Mouse (Mus musculus) thymus, postnatal 0 days (tissue): ENCODE measurements around the gene R3hdml. TPM values are rescaled to one million over a fixed set of nuclear protein-coding genes. Genes with fewer than 3 reads are reported as not detected.

Experiments used
- DNase-seq: peaks from one replicate; pipeline ENCODE4 v3.0.0-alpha.2; 2015; ENCODE audit warnings: low spot score
- polyA plus RNA-seq: library from polyadenylated mRNA; unstranded; fragments of >200 nt; fragmentation: Nextera tagmentation; extraction: Ambion mirVana; gene quantifications from 2 replicates; pipeline ENCODE4 v1.2.1, GENCODE M21; 2015

Gene R3hdml
- polyA plus RNA-seq, 1 experiment from 2014 or later, result 0.21 TPM

DNA sequence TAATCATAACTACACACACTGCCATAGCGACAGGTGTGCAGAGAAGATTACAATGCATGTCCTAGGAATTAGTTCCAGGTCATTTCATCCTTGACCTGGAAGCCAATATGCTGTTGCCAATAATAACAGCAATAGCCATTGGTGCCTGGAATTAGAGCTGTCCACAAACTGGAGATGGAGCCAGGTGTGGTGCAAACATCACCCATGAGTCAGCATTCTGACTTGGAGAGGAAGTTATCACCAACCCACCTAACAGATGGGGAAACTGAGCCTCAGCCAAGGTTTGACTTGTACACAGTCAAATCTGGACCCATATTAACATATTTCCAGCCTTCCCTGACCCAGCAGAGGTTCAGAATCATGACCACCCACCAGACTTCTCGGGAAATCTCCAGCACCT, 46.3 kb downstream of the R3hdml start:
- DNase-seq, result no peak

DNA sequence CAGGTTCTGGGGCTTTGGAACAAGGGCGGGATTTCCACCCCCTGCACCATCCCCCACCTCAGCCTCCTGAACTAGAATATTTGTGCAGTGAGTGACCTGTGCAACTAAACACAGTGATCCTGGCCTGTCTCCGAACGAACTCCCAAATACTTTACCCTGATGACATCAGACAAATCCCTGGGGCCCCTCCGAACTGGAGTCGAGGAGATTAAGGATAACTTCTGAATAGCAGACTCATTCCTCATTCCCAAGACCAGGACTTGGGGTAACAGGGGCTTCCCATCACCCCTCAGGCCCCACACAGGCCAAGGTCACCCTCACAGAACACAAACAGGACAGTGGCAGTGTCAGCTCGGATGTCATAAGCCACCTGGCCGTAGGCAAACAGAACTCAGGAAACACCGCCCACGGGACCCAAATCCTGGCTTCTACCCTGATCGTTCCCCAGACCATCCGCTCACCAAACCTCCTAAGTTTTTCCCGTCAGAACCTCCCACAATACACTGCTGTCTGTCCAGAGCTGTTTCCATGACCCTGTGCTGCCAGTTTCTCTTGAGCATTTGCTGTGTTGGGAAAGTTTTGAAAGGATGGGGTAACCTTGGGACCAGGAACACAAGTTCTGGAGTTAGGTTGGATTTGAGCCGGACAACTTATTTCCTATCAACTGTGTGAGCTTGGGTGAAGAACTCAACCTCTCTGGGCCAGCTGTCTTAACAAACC, 47.4 kb downstream of the R3hdml start:
- no peak for DNase-seq

GRCm38 (mm10) chr2:163540231-163541117, 48.4 kb downstream of the R3hdml start:
- DNase-seq, result no peak

DNA sequence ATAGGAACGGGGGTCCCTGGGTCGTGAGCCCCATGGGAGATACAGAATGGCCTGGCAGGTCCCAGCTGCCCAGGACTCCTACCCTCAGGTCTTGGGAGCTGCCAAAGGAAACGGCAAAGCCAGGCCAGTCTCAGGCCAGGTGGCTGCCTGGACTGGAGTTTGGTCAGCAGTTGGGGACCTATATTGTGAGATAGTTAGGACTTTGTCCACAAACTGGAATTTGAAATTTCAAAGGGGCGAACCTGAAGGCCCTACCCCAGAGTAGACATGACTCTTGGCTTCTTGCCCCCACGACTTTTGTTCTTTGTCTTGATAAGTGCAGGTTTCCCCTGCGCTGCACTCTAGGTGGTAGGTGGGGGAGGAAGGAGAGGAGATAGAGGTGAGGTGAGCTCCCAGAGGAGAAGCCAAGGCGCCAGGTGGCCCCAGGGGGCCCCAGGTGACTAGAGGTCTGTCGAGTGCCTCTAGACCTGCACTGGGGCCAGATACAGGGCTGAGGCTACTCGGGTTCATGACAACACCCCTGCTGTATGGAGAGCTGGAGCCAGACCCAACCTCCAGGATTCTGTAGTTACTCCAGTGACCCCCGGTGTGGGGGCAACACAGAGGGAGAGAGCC, 49.6 kb downstream of the R3hdml start:
- DNase-seq, result no peak

GRCm38 (mm10) chr2:163542674-163543073, 50.6 kb downstream of the R3hdml start:
- DNase-seq, result no peak

DNA sequence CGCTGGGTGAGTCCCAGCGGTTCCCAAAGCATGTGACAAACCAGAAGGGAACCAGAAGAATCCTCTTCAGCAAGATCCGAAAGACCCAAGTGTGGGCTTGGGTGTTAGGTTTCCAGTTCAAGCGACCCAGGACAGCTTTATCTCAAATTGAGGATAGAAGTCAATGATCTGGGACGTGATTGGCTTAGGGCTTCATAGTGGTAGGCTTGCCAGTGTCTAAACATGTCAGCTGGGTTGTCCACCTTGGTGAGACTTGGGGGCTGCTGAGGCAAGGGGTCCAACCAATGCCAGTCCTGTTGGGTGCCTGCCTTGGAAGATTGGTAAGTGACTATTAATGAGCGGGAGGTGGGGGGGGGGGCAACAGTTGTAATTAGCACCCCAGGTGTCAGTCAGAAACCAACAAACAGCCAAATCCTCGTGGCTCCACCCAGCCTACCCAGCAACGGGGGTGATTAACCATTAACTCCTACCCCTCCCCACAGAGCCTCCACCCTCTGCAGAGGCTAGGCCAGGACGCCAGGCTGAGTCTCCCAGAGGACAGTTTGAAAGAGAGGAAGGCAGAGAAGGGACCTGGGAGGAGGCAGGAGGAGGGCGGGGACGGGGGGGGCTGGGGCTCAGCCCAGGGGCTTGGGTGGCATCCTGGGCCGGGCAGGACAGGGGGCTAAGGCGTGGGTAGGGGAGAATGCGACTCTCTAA, 54.7 kb downstream of the R3hdml start:
- no peak for DNase-seq

DNA sequence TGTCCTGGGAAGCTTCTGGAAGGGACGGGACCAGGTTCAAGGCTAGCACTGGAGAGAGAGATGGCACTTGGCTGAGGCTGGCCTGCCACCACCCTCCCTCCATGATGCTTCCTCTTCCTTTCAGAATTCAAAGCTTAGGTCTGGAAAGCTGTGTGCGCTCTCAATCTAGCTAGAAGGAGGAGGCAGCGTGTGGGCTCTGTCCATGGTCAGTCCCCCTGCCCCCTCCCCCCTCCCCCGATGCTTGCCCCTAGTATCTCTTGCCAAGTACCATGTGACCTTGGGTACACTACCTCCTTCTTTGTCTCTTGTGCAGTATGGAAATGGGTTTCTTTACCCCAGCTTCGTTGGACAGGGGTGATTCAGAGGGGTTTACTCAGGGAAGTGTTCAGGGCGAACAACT, 56.7 kb downstream of the R3hdml start:
- no peak for DNase-seq

DNA sequence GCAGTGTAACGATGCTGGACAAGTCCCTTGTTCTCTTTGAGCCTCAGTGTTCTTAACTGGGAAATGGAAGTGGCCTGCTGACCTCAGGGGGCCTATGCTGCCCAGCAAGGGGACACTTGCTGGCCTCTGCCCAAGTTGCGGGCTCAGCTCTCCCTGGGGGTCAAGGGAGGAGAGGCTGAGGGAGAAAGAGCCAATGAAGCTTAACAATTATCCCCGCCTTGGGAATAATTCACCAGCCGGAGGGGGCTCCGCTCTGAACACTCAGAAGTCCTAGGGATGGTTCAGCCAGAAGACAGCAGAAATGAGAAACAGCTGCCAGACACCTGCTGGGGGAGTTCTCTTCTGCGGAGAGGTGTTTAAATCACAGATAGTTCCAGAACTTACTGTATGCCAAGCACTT, 57.7 kb downstream of the R3hdml start:
- no peak for DNase-seq

Other genes with a start within 250 kb of the R3hdml start
- gene Jph2, start 94.3 kb upstream of the R3hdml start, polyA plus RNA-seq, result 0.19 and 0.22 TPM in 2 replicates
- gene Oser1, start 67.6 kb upstream of the R3hdml start, polyA plus RNA-seq, result 86.6 and 89.2 TPM in 2 replicates
- gene Gdap1l1, start 53.8 kb upstream of the R3hdml start, polyA plus RNA-seq, result 0.41 and 0.44 TPM in 2 replicates
- gene Fitm2, start 19.7 kb upstream of the R3hdml start, polyA plus RNA-seq, result 5.5 and 5.7 TPM in 2 replicates
- 1.2 and 1.3 TPM in 2 replicates for gene Hnf4a, start 14.5 kb downstream of the R3hdml start, polyA plus RNA-seq
- 33.0 and 34.4 TPM in 2 replicates for gene Ttpal, start 110.0 kb downstream of the R3hdml start, polyA plus RNA-seq
- gene Serinc3, start 152.8 kb downstream of the R3hdml start, polyA plus RNA-seq, result 74.1 and 74.4 TPM in 2 replicates
- gene Pkig, start 166.1 kb downstream of the R3hdml start, polyA plus RNA-seq, result 63.5 and 66.1 TPM in 2 replicates